In the genomic region with DNA sequence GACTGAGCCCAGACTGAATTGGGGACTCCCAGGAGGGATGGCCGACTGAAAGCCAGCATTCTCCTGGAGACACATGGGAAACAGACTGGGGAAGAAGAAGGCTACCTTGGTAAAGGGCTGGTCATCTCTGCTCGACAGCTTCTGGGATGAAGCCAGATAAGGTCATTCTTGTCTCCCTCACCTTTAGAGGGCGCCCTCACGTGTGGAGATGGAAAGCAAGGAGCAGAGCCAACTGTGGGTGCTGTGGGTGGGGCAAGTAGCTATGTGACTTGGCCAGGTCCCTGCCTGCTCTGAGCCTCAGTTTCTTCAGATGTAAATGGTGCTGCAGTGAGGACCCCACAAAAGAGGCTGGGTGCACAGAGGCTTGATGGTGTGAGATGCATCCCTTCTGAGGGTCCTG, we compare ENCODE assay signal across 16 mouse cellular contexts. TPM values are rescaled to one million over a fixed set of nuclear protein-coding genes. Genes with fewer than 3 reads are reported as not detected.
DNase-seq lines count a peak whose midpoint lies in the region; ATAC-seq and TF ChIP-seq lines count a peak whose summit lies in the region.
"Had no signal": no experiment of that assay in that cellular context is flagged by ENCODE, and none has a peak within 500 bp of the region (broad histone marks: within the 10 kb centered on the region; RNA-seq: fewer than 3 reads in every experiment).

No protein-coding gene starts in this region.

- TF ChIP-seq CTCF in heart, adult 2 months (IDR thresholded peaks at IDR 0.05), result peak; percentile 43
- 0 out of 2 replicates have a peak, but pooled peaks have one; percentile 10 for TF ChIP-seq CTCF in testis, adult 2 months (IDR thresholded peaks at IDR 0.05; ENCODE audit: control insufficient read depth, insufficient read depth, insufficient replicate concordance, low read depth, low read length)

- intact Hi-C loops in heart, adult 2 months (cut with DNase I), result loop anchor here (5.0 kb wide), 1 partner anchor 77 kb away; no protein-coding TSS in a partner anchor
- intact Hi-C loops in left cerebral cortex, postnatal 36 days (cut with DNase I), result no loop called here

- no peaks in the 10 kb centered on the region for H3K36me3 ChIP-seq in heart, adult 2 months (ENCODE audit: control insufficient read depth, insufficient read depth, low read length)
- H3K36me3 ChIP-seq in heart, embryonic 11.5 days (ENCODE audit: control insufficient read depth, insufficient read depth, low read length), result no peaks in the 10 kb centered on the region
- H3K36me3 ChIP-seq in testis, adult 2 months (ENCODE audit: control insufficient read depth, insufficient read depth, low read length), result no peaks in the 10 kb centered on the region
- H3K36me3 ChIP-seq: embryonic facial prominence, embryonic 10.5 days; heart, embryonic 10.5 days; limb, embryonic 10.5 days had no signal

- 26% methylated on average over 4 of the region's 4 CpGs for WGBS in heart, adult 2 months
- 31% methylated on average over 4 of the region's 4 CpGs for WGBS in heart, embryonic 11.5 days (ENCODE audit: insufficient replicate concordance)

- no peak for TF ChIP-seq POLR2A in heart, adult 2 months (IDR thresholded peaks at IDR 0.05; ENCODE audit: insufficient read depth, low read depth, low read length)
- TF ChIP-seq POLR2A in testis, adult 2 months (IDR thresholded peaks at IDR 0.05; ENCODE audit: control insufficient read depth, low read depth, low read length), result no peak

- H3K9ac ChIP-seq in heart, adult 2 months (ENCODE audit: low read depth, low read length), result no peak overlapping the region
- H3K9ac ChIP-seq in heart, embryonic 11.5 days (ENCODE audit: low read depth, low read length), result no peak overlapping the region

- no peak overlapping the region for H3K27ac ChIP-seq in heart, adult 2 months
- H3K27ac ChIP-seq in heart, embryonic 11.5 days (ENCODE audit: low read depth, low read length), result no peak overlapping the region
- no peak overlapping the region for H3K27ac ChIP-seq in testis, adult 2 months (ENCODE audit: control insufficient read depth, insufficient read depth, low read depth, low read length)
- H3K27ac ChIP-seq: embryonic facial prominence, embryonic 10.5 days; heart, embryonic 10.5 days; limb, embryonic 10.5 days had no signal

- no peak for TF ChIP-seq EP300 in heart, adult 2 months (IDR thresholded peaks at IDR 0.05; ENCODE audit: insufficient read depth, low read depth, low read length)

- no peak for ATAC-seq in heart, embryonic 11.5 days (replicated peaks; ENCODE audit: insufficient number of reproducible peaks, low FRiP score, low TSS enrichment)
- ATAC-seq: forebrain, embryonic 14.5 days; hindbrain, embryonic 16.5 days had no signal

- no peaks in the 10 kb centered on the region for H3K9me3 ChIP-seq in heart, embryonic 11.5 days (replicated peaks; ENCODE audit: control insufficient read depth, low read length)
- H3K9me3 ChIP-seq: embryonic facial prominence, embryonic 10.5 days; heart, embryonic 10.5 days; limb, embryonic 10.5 days; megakaryocyte, embryonic 14.5 days had no signal

- H3K79me2 ChIP-seq in heart, adult 2 months (replicated peaks; ENCODE audit: control insufficient read depth, insufficient read depth, low read length), result no peaks in the 10 kb centered on the region

- H3K4me2 ChIP-seq in heart, embryonic 11.5 days, result no peak overlapping the region

- H3K27me3 ChIP-seq in heart, adult 2 months (ENCODE audit: control insufficient read depth, insufficient read depth, low read length), result no peaks in the 10 kb centered on the region
- 0 out of 2 replicates have a peak, but pooled peaks cover 2% of the 10 kb centered on the region for H3K27me3 ChIP-seq in heart, embryonic 11.5 days (ENCODE audit: control insufficient read depth, insufficient read depth, low read length)
- no peaks in the 10 kb centered on the region for H3K27me3 ChIP-seq in testis, adult 2 months (ENCODE audit: control insufficient read depth, insufficient read depth, low read length)

- DNase-seq in heart, adult 2 months, result no peak
- DNase-seq in testis, postnatal 14 days (ENCODE audit: low spot score), result no peak
- peak; percentile 51 for DNase-seq in R1 (ENCODE audit: low read depth, low spot score)
- peak; percentile 26 for DNase-seq in skeletal muscle tissue, adult 2 months (ENCODE audit: low read depth, low spot score)
- DNase-seq in frontal cortex, postnatal 14 days (ENCODE audit: low spot score in 2 of 2), result no peak
- DNase-seq in left cerebral cortex, postnatal 36 days (ENCODE audit: low spot score in 2 of 2), result no peak
- DNase-seq: cerebellum, adult 11-12 months; right cerebral cortex, adult 18-20 months had no signal

- no peaks in the 10 kb centered on the region for H3K4me1 ChIP-seq in heart, adult 2 months (ENCODE audit: control insufficient read depth, insufficient read depth, low read length)
- no peaks in the 10 kb centered on the region for H3K4me1 ChIP-seq in heart, embryonic 11.5 days (ENCODE audit: control insufficient read depth, insufficient read depth, low read length)
- no peaks in the 10 kb centered on the region for H3K4me1 ChIP-seq in testis, adult 2 months (ENCODE audit: control insufficient read depth, insufficient read depth, low read length)
- H3K4me1 ChIP-seq: heart, embryonic 10.5 days had no signal

- no peak overlapping the region for H3K4me3 ChIP-seq in heart, adult 2 months
- H3K4me3 ChIP-seq in heart, embryonic 11.5 days (ENCODE audit: low read depth, low read length), result no peak overlapping the region
- H3K4me3 ChIP-seq in testis, adult 2 months (ENCODE audit: control insufficient read depth, low read depth, low read length), result no peak overlapping the region
- H3K4me3 ChIP-seq: embryonic facial prominence, embryonic 10.5 days; heart, embryonic 10.5 days; limb, embryonic 10.5 days; megakaryocyte, embryonic 14.5 days had no signal

RNA-seq across cellular contexts. Expression of a gene that starts 42.2 kb away (rescaled TPM):
- 10 to 100 TPM; 18.2 to 19.8 TPM for total RNA-seq in heart, adult 2 months (2021)
- polyA plus RNA-seq in heart, adult 2 months (2012; rRNA removed), result 51.7 and 70.8 TPM in 2 replicates
- 4.2 and 5.3 TPM in 2 replicates for polyA plus RNA-seq in heart, embryonic 11.5 days (2014; fragmentation: Nextera tagmentation; extraction: Ambion mirVana)
- polyA plus RNA-seq in testis, adult 2 months (2012; rRNA removed), result 0.07 and 0.15 TPM in 2 replicates
- total RNA-seq in left cerebral cortex, postnatal 36 days (2021), result 1 to 10 TPM; 2.1 to 2.6 TPM

RNA-seq across cellular contexts. Expression of a gene that starts 52.8 kb away (rescaled TPM):
- 10 to 100 TPM; 55.1 to 60.4 TPM for total RNA-seq in heart, adult 2 months (2021)
- 26.7 and 44.5 TPM in 2 replicates for polyA plus RNA-seq in heart, adult 2 months (2012; rRNA removed)
- polyA plus RNA-seq in heart, embryonic 11.5 days (2014; fragmentation: Nextera tagmentation; extraction: Ambion mirVana), result 206 and 210 TPM in 2 replicates
- polyA plus RNA-seq in testis, adult 2 months (2012; rRNA removed), result 18.8 and 21.3 TPM in 2 replicates
- total RNA-seq in left cerebral cortex, postnatal 36 days (2021), result 100 to 1,000 TPM; 126 to 146 TPM

Comparison
In these comparisons a context has a peak if more than half of its experiments do, and no peak if none do; other contexts are left out.
1. DNase-seq: peak in R1 (single experiment) and skeletal muscle tissue, adult 2 months (single experiment); none in heart, adult 2 months (0 of 2), testis, postnatal 14 days (single experiment), frontal cortex, postnatal 14 days (0 of 2) and left cerebral cortex, postnatal 36 days (0 of 2).